Comparison of ENCODE assay signal across 8 mouse cellular contexts in the genomic region with DNA sequence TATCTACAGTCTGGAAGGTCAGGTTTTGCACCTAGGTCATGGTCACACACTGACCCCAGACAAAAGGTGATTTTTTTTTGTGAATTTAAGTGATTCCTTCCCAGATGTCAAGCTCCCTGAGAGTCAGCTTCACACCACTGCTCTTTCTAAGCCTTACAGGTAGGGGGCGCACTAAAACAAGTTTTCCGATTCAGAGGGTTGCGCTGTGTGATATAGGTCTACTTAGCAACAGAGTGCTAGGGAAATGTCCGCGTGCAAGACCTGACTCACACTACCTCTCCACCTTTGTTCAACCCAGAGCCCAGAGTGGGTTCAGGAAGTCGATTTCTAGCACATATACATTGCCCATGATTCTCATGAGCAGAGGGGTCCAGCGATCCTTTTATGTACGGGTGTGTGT.
DNase-seq lines count a peak whose midpoint lies in the region; ATAC-seq and TF ChIP-seq lines count a peak whose summit lies in the region.

No protein-coding gene starts in this region.

- H3K9me3 ChIP-seq in kidney, embryonic 14.5 days (ENCODE audit: control insufficient read depth, low read length) = 0 out of 2 replicates have a peak, but pooled peaks cover 3% of the 10 kb centered on the region
- no peaks in the 10 kb centered on the region for H3K9me3 ChIP-seq in neural tube, embryonic 14.5 days (ENCODE audit: control insufficient read depth, low read length)

- 0 out of 2 replicates have a peak, but pooled peaks cover 5% of the 10 kb centered on the region for H3K4me1 ChIP-seq in cerebellum, adult 2 months (ENCODE audit: control insufficient read depth, insufficient read depth, low read length)
- H3K4me1 ChIP-seq in kidney, embryonic 14.5 days (ENCODE audit: control insufficient read depth, insufficient read depth, low read length) = no peaks in the 10 kb centered on the region
- H3K4me1 ChIP-seq in lung, adult 2 months (ENCODE audit: control insufficient read depth, insufficient read depth, low read length) = no peaks in the 10 kb centered on the region
- H3K4me1 ChIP-seq in neural tube, embryonic 14.5 days (ENCODE audit: control insufficient read depth, insufficient read depth, low read length) = no peaks in the 10 kb centered on the region

- peak; percentile 51 for DNase-seq in urinary bladder, postnatal 25 days (ENCODE audit: low spot score)
- no peak for DNase-seq in urinary bladder, postnatal 4 days (ENCODE audit: low spot score in 2 of 2)
- DNase-seq in cerebellum, adult 2 months = peak; percentile 75 to 76
- peak; percentile 48 for DNase-seq in forelimb bud, embryonic 11.5 days (ENCODE audit: low read depth, low spot score)
- peak; percentile 17 for DNase-seq in lung, adult 2 months
- DNase-seq in thymus, postnatal 25 days = peak; percentile 74

- no peak for TF ChIP-seq POLR2A in cerebellum, adult 2 months (IDR thresholded peaks at IDR 0.05; ENCODE audit: borderline replicate concordance, insufficient read depth, low read length)
- no peak for TF ChIP-seq POLR2A in lung, adult 2 months (IDR thresholded peaks at IDR 0.05; ENCODE audit: borderline replicate concordance, extremely low read depth, low read depth, low read length)

- H3K27me3 ChIP-seq in cerebellum, adult 2 months (ENCODE audit: control insufficient read depth, insufficient read depth, low read length) = no peaks in the 10 kb centered on the region
- H3K27me3 ChIP-seq in kidney, embryonic 14.5 days (ENCODE audit: control insufficient read depth, insufficient read depth, low read length) = no peaks in the 10 kb centered on the region
- H3K27me3 ChIP-seq in neural tube, embryonic 14.5 days (ENCODE audit: control insufficient read depth, insufficient read depth, low read length) = no peaks in the 10 kb centered on the region

- peak overlapping the region; percentile 26; the same call in 1 of the 2 replicates for H3K4me2 ChIP-seq in kidney, embryonic 14.5 days (replicated peaks; ENCODE audit: low read depth, low read length)
- H3K4me2 ChIP-seq in neural tube, embryonic 14.5 days (ENCODE audit: low read depth, low read length) = peak overlapping the region; percentile 14; the same call in 1 of the 2 replicates

- peak; percentile 82 for TF ChIP-seq CTCF in cerebellum, adult 2 months (IDR thresholded peaks at IDR 0.05; ENCODE audit: borderline replicate concordance, insufficient read depth, low read depth, low read length)
- TF ChIP-seq CTCF in lung, adult 2 months (IDR thresholded peaks at IDR 0.05; ENCODE audit: insufficient read depth, low read length) = peak; percentile 20; the same call in 1 of the 2 replicates

- no peak overlapping the region for H3K27ac ChIP-seq in cerebellum, adult 2 months (ENCODE audit: insufficient read depth, low read length)
- H3K27ac ChIP-seq in kidney, embryonic 14.5 days (ENCODE audit: low read depth, low read length) = no peak overlapping the region
- no peak overlapping the region for H3K27ac ChIP-seq in neural tube, embryonic 14.5 days (ENCODE audit: low read depth, low read length)

- H3K9ac ChIP-seq in kidney, embryonic 14.5 days (ENCODE audit: low read depth, low read length) = no peak overlapping the region
- H3K9ac ChIP-seq in neural tube, embryonic 14.5 days (replicated peaks; ENCODE audit: low read depth, low read length) = no peak overlapping the region

- ATAC-seq in kidney, embryonic 14.5 days (ENCODE audit: low FRiP score, low TSS enrichment) = peak; percentile 75; the same call in 1 of the 2 replicates
- peak; percentile 74 for ATAC-seq in neural tube, embryonic 14.5 days (ENCODE audit: low read depth)

- WGBS in cerebellum, adult 2 months = 6% methylated on average over 8 of the region's 8 CpGs
- WGBS in kidney, embryonic 14.5 days = 13% methylated on average over 8 of the region's 8 CpGs
- 10% methylated on average over 8 of the region's 8 CpGs for WGBS in lung, adult 2 months
- WGBS in neural tube, embryonic 14.5 days = 11% methylated on average over 8 of the region's 8 CpGs

- H3K36me3 ChIP-seq in kidney, embryonic 14.5 days (ENCODE audit: control insufficient read depth, insufficient read depth, low read length) = no peaks in the 10 kb centered on the region
- H3K36me3 ChIP-seq in neural tube, embryonic 14.5 days (ENCODE audit: control insufficient read depth, insufficient read depth, low read length) = no peaks in the 10 kb centered on the region

- H3K4me3 ChIP-seq in cerebellum, adult 2 months (replicated peaks; ENCODE audit: insufficient read depth, low read depth, low read length) = peak overlapping the region; percentile 46
- H3K4me3 ChIP-seq in kidney, embryonic 14.5 days (ENCODE audit: low read length) = no peak overlapping the region
- H3K4me3 ChIP-seq in lung, adult 2 months (replicated peaks; ENCODE audit: extremely low read depth, low read depth, low read length) = no peak overlapping the region
- no peak overlapping the region for H3K4me3 ChIP-seq in neural tube, embryonic 14.5 days (ENCODE audit: low read depth, low read length)

Comparison
In these comparisons a context has a peak if more than half of its experiments do, and no peak if none do; other contexts are left out.
1. DNase-seq: peak in urinary bladder, postnatal 25 days (single experiment), cerebellum, adult 2 months (2 of 2), forelimb bud, embryonic 11.5 days (single experiment), lung, adult 2 months (single experiment) and thymus, postnatal 25 days (single experiment); none in urinary bladder, postnatal 4 days (0 of 2).